Mouse (Mus musculus) testis, adult 2 months (tissue): ENCODE results near the gene Ptpra. TPM values are rescaled to one million over a fixed set of nuclear protein-coding genes. Genes with fewer than 3 reads are reported as not detected.
A peak's percentile ranks its signal among the peaks of the same experiment; 100 is the strongest.

Source experiments
- H3K27ac ChIP-seq: fragments of 200-500 bp; 2 replicates; pipeline ENCODE4 v1.5.1; 2012; ENCODE audit warnings: low read depth, low read length; ENCODE audit not compliant: control insufficient read depth, insufficient read depth
- H3K27me3 ChIP-seq: fragments of 200-500 bp; 2 replicates; pipeline ENCODE4 v1.6.1; 2012; ENCODE audit warnings: mild to moderate bottlenecking, low read length, moderate library complexity; ENCODE audit not compliant: control insufficient read depth, insufficient read depth
- H3K36me3 ChIP-seq: fragments of 200-500 bp; 2 replicates; pipeline ENCODE4 v1.6.1; 2012; ENCODE audit warnings: mild to moderate bottlenecking, low read length; ENCODE audit not compliant: control insufficient read depth, insufficient read depth
- H3K4me1 ChIP-seq: fragments of 200-500 bp; 2 replicates; pipeline ENCODE4 v1.6.1; 2012; ENCODE audit warnings: low read length; ENCODE audit not compliant: control insufficient read depth, insufficient read depth
- H3K4me3 ChIP-seq: fragments of 200-500 bp; 2 replicates; pipeline ENCODE4 v1.5.1; 2012; ENCODE audit warnings: low read depth, mild to moderate bottlenecking, low read length, moderate library complexity, mixed read lengths; ENCODE audit not compliant: control insufficient read depth
- CTCF ChIP-seq: fragments of 200-500 bp; IDR thresholded peaks from 2 replicates; pipeline ENCODE4 v1.5.1; 2012; ENCODE audit warnings: low read depth, mild to moderate bottlenecking, inconsistent platforms, low read length, moderate library complexity; ENCODE audit not compliant: control insufficient read depth, insufficient read depth, insufficient replicate concordance
- POLR2A ChIP-seq: fragments of 200-500 bp; IDR thresholded peaks from 2 replicates; pipeline ENCODE4 v1.6.1; 2012; ENCODE audit warnings: low read depth, mild to moderate bottlenecking, inconsistent platforms, low read length, moderate library complexity; ENCODE audit not compliant: control insufficient read depth
- polyA plus RNA-seq: library from polyadenylated mRNA; depleted of rRNA; stranded (reverse); fragments of >200 nt; gene quantifications from 2 replicates; pipeline ENCODE4 v1.2.3, GENCODE M21; 2012

Ptpra gene
- polyA plus RNA-seq, 1 experiment: 11.6 TPM

GRCm38 (mm10) chr2:130558015-130558414 lies 107.9 kb downstream of the Ptpra start:
- no peak overlapping the region for H3K27ac ChIP-seq
- H3K4me3 ChIP-seq: no peak overlapping the region
- peaks cover 5% of the 10 kb centered on the region for H3K4me1 ChIP-seq
- TF ChIP-seq POLR2A: no peak
- no peak for TF ChIP-seq CTCF
- H3K27me3 ChIP-seq: no peaks in the 10 kb centered on the region
- no peaks in the 10 kb centered on the region for H3K36me3 ChIP-seq

DNA sequence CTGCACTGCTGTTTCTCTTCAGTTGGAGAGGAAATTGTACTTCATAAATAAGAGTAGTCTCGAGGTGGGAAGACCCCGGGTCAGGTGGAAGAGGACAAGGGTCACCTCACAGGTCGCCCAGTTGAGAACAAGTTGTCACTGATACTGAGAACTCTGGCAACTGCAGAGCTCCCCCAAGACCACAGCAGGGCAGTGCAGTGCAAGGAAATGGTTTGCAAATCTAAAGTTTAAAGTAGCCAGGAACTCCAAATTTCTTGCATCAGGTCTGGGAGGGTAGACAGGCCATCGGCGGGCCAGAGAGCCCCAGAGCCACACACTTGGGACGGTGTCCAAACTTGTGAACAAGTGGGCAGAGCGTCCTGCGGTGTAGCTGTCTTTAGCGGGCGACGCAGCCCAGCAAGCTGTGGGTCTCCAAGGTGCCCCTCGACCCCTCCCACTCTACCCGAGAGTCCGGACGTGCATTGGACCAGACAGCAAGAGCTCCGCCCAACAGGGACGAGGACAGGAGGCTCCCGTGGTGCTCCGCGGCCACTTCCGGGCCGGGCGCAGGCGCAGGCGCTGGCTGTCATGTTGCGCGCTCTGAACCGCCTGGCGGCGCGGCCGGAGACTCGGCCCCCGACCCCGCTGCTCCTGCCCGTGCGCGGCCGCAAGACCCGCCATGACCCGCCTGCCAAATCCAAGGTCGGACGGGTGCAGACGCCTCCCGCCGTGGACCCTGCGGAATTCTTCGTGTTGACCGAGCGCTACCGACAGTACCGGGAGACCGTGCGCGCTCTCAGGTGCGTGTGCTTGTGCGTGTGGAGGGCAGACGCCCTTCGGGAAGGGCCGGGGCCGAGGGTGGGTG lies 113.4 kb downstream of the Ptpra start, which contains the start of gene Mrps26:
TSS of gene Mrps26 (plus strand) at position 531 of the 844 bp plus-strand sequence.
- TF ChIP-seq POLR2A (peak; percentile 69), CTCF (no peak)
- Histone ChIP-seq H3K36me3 (no peaks in the 10 kb centered on the region), H3K4me1 (peaks cover 13% of the 10 kb centered on the region), H3K4me3 (peak within 1 kb of the TSS; percentile 88), H3K27ac (peak within 1 kb of the TSS; percentile 3; the same call in 1 of the 2 replicates), H3K27me3 (no peaks in the 10 kb centered on the region)

GRCm38 (mm10) chr2:130564063-130564462 lies 114.0 kb downstream of the Ptpra start:
- peak overlapping the region; percentile 88 for H3K4me3 ChIP-seq
- TF ChIP-seq CTCF (no peak), POLR2A (no peak)
- no peaks in the 10 kb centered on the region for H3K27me3 ChIP-seq
- no peak overlapping the region for H3K27ac ChIP-seq
- no peaks in the 10 kb centered on the region for H3K36me3 ChIP-seq
- peaks cover 13% of the 10 kb centered on the region for H3K4me1 ChIP-seq

DNA sequence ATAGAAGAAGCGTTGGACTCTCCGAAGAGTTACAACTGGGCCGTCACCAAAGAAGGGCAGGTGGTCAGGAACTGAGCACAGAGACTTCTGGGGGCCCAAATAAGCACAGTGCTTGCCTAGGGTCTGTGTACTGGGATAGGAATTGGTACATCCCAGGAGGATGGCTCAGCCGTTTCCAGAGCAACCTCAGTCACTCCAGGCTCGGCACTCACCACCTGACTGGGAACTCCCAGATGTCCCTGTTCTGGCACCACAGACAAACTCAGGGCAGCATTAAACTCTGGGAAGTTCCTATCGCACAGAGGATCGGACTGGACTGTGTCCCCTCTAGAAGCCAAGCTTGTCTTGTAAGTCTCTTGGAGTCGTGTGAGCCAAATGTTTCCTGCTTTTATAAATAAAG lies 114.9 kb downstream of the Ptpra start:
- H3K36me3 ChIP-seq: no peaks in the 10 kb centered on the region
- H3K4me3 ChIP-seq: no peak overlapping the region
- no peak overlapping the region for H3K27ac ChIP-seq
- no peaks in the 10 kb centered on the region for H3K27me3 ChIP-seq
- TF ChIP-seq POLR2A: no peak
- no peak for TF ChIP-seq CTCF
- peaks cover 13% of the 10 kb centered on the region for H3K4me1 ChIP-seq

DNA sequence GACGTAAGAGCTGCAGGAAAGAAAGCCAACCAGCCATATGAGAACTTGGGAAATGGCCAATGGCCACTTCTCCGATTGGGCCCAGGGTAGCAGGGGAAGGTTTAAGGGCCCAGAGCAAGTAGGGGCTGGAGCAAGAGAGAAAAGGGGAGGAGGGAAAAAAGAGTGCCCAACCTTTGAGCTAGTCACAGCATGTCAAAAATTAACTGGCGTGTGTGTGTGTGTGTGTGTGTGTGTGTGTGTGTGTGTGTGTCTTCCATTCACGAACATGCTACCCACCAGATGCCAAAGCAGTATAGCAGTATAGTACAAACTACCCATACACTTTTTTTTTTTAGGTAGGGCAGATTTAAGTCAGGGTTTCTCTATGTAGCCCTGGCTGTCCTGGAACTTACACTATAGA lies 118.8 kb downstream of the Ptpra start:
- TF ChIP-seq POLR2A (no peak), CTCF (no peak)
- peaks cover 5% of the 10 kb centered on the region; the same call in 1 of the 2 replicates for H3K4me1 ChIP-seq
- no peaks in the 10 kb centered on the region for H3K36me3 ChIP-seq
- H3K27ac ChIP-seq: no peak overlapping the region
- H3K4me3 ChIP-seq: no peak overlapping the region
- H3K27me3 ChIP-seq: no peaks in the 10 kb centered on the region

DNA sequence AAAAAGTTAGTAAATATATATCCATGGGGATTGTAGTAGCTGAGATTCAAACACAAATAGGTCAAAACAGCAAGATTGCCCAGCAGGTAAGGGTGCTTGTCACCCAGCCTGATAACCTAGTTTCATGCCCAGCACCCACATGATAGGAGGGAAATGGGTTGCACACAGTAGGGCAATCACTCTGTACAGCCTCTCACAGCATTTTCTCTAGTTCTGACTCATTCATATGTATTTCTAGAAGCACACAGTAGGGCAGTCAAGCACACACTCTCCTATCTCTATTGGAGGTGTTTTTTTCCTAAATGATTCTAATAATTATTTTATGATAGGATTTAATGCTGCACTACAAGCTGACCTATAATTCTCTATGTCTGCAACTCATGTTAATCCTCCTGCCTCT lies 119.8 kb downstream of the Ptpra start:
- no peaks in the 10 kb centered on the region for H3K4me1 ChIP-seq
- no peaks in the 10 kb centered on the region for H3K27me3 ChIP-seq
- no peak for TF ChIP-seq POLR2A
- no peak for TF ChIP-seq CTCF
- H3K27ac ChIP-seq: no peak overlapping the region
- H3K4me3 ChIP-seq: no peak overlapping the region
- H3K36me3 ChIP-seq: no peaks in the 10 kb centered on the region

- Histone ChIP-seq H3K4me1 (peaks cover 6% of the 10 kb centered on the region; the same call in 1 of the 2 replicates), H3K27me3 (no peaks in the 10 kb centered on the region), H3K27ac (no peak overlapping the region), H3K4me3 (no peak overlapping the region), H3K36me3 (no peaks in the 10 kb centered on the region)
- TF ChIP-seq CTCF (no peak), POLR2A (no peak)
Observed at GRCm38 (mm10) chr2:130574960-130575359, 124.9 kb downstream of the Ptpra start.
